Mouse (Mus musculus) left cerebral cortex, adult 11 months (tissue): ENCODE results near the gene Ptpn22.

ENCODE experiments used
- DNase-seq: peaks from one replicate; pipeline ENCODE4 v3.0.0; 2022; ENCODE audit warnings: low spot score

Ptpn22 gene

GRCm38 (mm10) chr3:103925302-103925701, 65.7 kb downstream of the Ptpn22 start:
- no peak for DNase-seq

- DNase-seq = no peak
Measured at GRCm38 (mm10) chr3:103927511-103927910, 67.9 kb downstream of the Ptpn22 start.

- DNase-seq = peak; percentile 21
Measured at GRCm38 (mm10) chr3:103944794-103945562, 85.4 kb downstream of the Ptpn22 start.

GRCm38 (mm10) chr3:103948666-103949065, 89.1 kb downstream of the Ptpn22 start:
- DNase-seq = no peak

GRCm38 (mm10) chr3:103960622-103961021, 101.0 kb downstream of the Ptpn22 start:
- DNase-seq = no peak
